Mouse (Mus musculus) forebrain, embryonic 12.5 days (tissue): ENCODE results near the gene Sox5. TPM values are rescaled to one million over a fixed set of nuclear protein-coding genes. Genes with fewer than 3 reads are reported as not detected.

Experiments
- ATAC-seq: fragments of 200-750 bp; cut with Nextera tagmentation; 2 replicates; pipeline ENCODE4 v1.8.0; 2017; ENCODE audit warnings: moderate TSS enrichment; ENCODE audit not compliant: low FRiP score
- H3K27ac ChIP-seq: fragments of 300-500 bp; sonication (generic); 2 replicates; pipeline ENCODE4 v1.5.1; 2016; ENCODE audit warnings: mild to moderate bottlenecking
- H3K27me3 ChIP-seq: fragments of 300-500 bp; sonication (generic); 2 replicates; pipeline ENCODE4 v1.6.1; 2016; ENCODE audit warnings: mild to moderate bottlenecking
- H3K36me3 ChIP-seq: fragments of 300-500 bp; sonication (generic); replicated peaks from 2 replicates; pipeline ENCODE4 v1.6.1; 2016; ENCODE audit warnings: mild to moderate bottlenecking
- H3K4me1 ChIP-seq: fragments of 300-500 bp; sonication (generic); 2 replicates; pipeline ENCODE4 v1.6.1; 2016
- H3K4me2 ChIP-seq: fragments of 300-500 bp; sonication (generic); 2 replicates; pipeline ENCODE4 v1.6.1; 2016; ENCODE audit warnings: mild to moderate bottlenecking, moderate library complexity
- H3K4me3 ChIP-seq: fragments of 300-500 bp; sonication (generic); replicated peaks from 2 replicates; pipeline ENCODE4 v1.5.1; 2016; ENCODE audit warnings: mild to moderate bottlenecking
- H3K9ac ChIP-seq: fragments of 300-500 bp; sonication (generic); 2 replicates; pipeline ENCODE4 v1.6.1; 2016; ENCODE audit warnings: mild to moderate bottlenecking
- H3K9me3 ChIP-seq: fragments of 300-500 bp; sonication (generic); 2 replicates; pipeline ENCODE4 v1.6.1; 2016
- WGBS: fragments of 180-500 bp; shearing (Covaris S2); methylation state at CpG from one replicate; pipeline ENCODE4 v1.1.7; 2016; 5-methylcytosine and 5-hydroxymethylcytosine counted together
- polyA plus RNA-seq: library from polyadenylated mRNA; unstranded; fragments of >200 nt; fragmentation: Nextera tagmentation; extraction: Ambion mirVana; gene quantifications from 2 replicates; pipeline ENCODE4 v1.2.1, GENCODE M21; 2016

Gene Sox5
- polyA plus RNA-seq, 1 experiment from 2014 or later = 89.0 TPM

GRCm38 (mm10) chr6:144759193-144759592 is 22.6 kb downstream of the Sox5 start:
- no peak overlapping the region for H3K4me2 ChIP-seq
- H3K27me3 ChIP-seq = no peaks in the 10 kb centered on the region
- no peaks in the 10 kb centered on the region for H3K9me3 ChIP-seq
- no peaks in the 10 kb centered on the region; the same call in 1 of the 2 replicates for H3K4me1 ChIP-seq
- no peak overlapping the region for H3K9ac ChIP-seq
- 63% methylated on average over 8 of the region's 8 CpGs for WGBS
- no peak overlapping the region for H3K27ac ChIP-seq
- H3K36me3 ChIP-seq = no peaks in the 10 kb centered on the region
- no peak for ATAC-seq
- H3K4me3 ChIP-seq = no peak overlapping the region

- no peak overlapping the region for H3K9ac ChIP-seq
- 58% methylated on average over 14 of the region's 14 CpGs for WGBS
- ATAC-seq = no peak
Observed at GRCm38 (mm10) chr6:144757414-144757813, 24.4 kb downstream of the Sox5 start.

GRCm38 (mm10) chr6:144756444-144756843 is 25.3 kb downstream of the Sox5 start:
- H3K4me2 ChIP-seq = no peak overlapping the region
- H3K9me3 ChIP-seq = no peaks in the 10 kb centered on the region
- ATAC-seq = no peak
- H3K27ac ChIP-seq = no peak overlapping the region
- no peaks in the 10 kb centered on the region for H3K36me3 ChIP-seq
- WGBS = 96% methylated on average over 14 of the region's 14 CpGs
- no peak overlapping the region for H3K9ac ChIP-seq
- no peaks in the 10 kb centered on the region for H3K27me3 ChIP-seq
- no peaks in the 10 kb centered on the region; the same call in 1 of the 2 replicates for H3K4me1 ChIP-seq
- no peak overlapping the region for H3K4me3 ChIP-seq

More at GRCm38 (mm10) chr6:144757414-144757813, 24.4 kb downstream of the Sox5 start:
- H3K27ac ChIP-seq = no peak overlapping the region
- no peaks in the 10 kb centered on the region for H3K9me3 ChIP-seq
- no peak overlapping the region for H3K4me3 ChIP-seq
- H3K4me1 ChIP-seq = no peaks in the 10 kb centered on the region; the same call in 1 of the 2 replicates
- no peaks in the 10 kb centered on the region for H3K27me3 ChIP-seq
- no peak overlapping the region for H3K4me2 ChIP-seq
- no peaks in the 10 kb centered on the region for H3K36me3 ChIP-seq

GRCm38 (mm10) chr6:144755304-144755703 is 26.5 kb downstream of the Sox5 start:
- no peak overlapping the region for H3K27ac ChIP-seq
- no peaks in the 10 kb centered on the region; the same call in 1 of the 2 replicates for H3K4me1 ChIP-seq
- no peak overlapping the region for H3K4me2 ChIP-seq
- no peak overlapping the region for H3K9ac ChIP-seq
- no peak overlapping the region for H3K4me3 ChIP-seq
- H3K27me3 ChIP-seq = no peaks in the 10 kb centered on the region
- ATAC-seq = no peak
- H3K36me3 ChIP-seq = no peaks in the 10 kb centered on the region
- WGBS = 89% methylated on average over 4 of the region's 4 CpGs
- no peaks in the 10 kb centered on the region for H3K9me3 ChIP-seq

GRCm38 (mm10) chr6:144754366-144754765 is 27.4 kb downstream of the Sox5 start:
- Histone ChIP-seq H3K4me1 (no peaks in the 10 kb centered on the region; the same call in 1 of the 2 replicates), H3K9me3 (no peaks in the 10 kb centered on the region), H3K4me2 (no peak overlapping the region), H3K4me3 (no peak overlapping the region), H3K27me3 (no peaks in the 10 kb centered on the region), H3K27ac (no peak overlapping the region), H3K36me3 (no peaks in the 10 kb centered on the region), H3K9ac (no peak overlapping the region)
- no peak for ATAC-seq

GRCm38 (mm10) chr6:144753963-144754296 is 27.8 kb downstream of the Sox5 start:
- H3K27me3 ChIP-seq = no peaks in the 10 kb centered on the region
- no peak overlapping the region for H3K4me3 ChIP-seq
- no peaks in the 10 kb centered on the region; the same call in 1 of the 2 replicates for H3K4me1 ChIP-seq
- no peak overlapping the region for H3K4me2 ChIP-seq
- H3K9me3 ChIP-seq = no peaks in the 10 kb centered on the region
- ATAC-seq = no peak
- H3K9ac ChIP-seq = no peak overlapping the region
- H3K36me3 ChIP-seq = no peaks in the 10 kb centered on the region
- WGBS = 32% methylated on average over 3 of the region's 3 CpGs
- no peak overlapping the region for H3K27ac ChIP-seq

GRCm38 (mm10) chr6:144753225-144753962 is 28.4 kb downstream of the Sox5 start:
- no peak overlapping the region for H3K4me3 ChIP-seq
- WGBS = 74% methylated on average over 13 of the region's 13 CpGs
- H3K4me2 ChIP-seq = no peak overlapping the region
- no peak overlapping the region for H3K9ac ChIP-seq
- no peaks in the 10 kb centered on the region for H3K27me3 ChIP-seq
- H3K27ac ChIP-seq = no peak overlapping the region
- H3K9me3 ChIP-seq = no peaks in the 10 kb centered on the region
- no peak for ATAC-seq
- no peaks in the 10 kb centered on the region; the same call in 1 of the 2 replicates for H3K4me1 ChIP-seq
- H3K36me3 ChIP-seq = no peaks in the 10 kb centered on the region

GRCm38 (mm10) chr6:144751581-144751980 is 30.2 kb downstream of the Sox5 start:
- Histone ChIP-seq H3K27me3 (no peaks in the 10 kb centered on the region), H3K36me3 (no peaks in the 10 kb centered on the region), H3K4me2 (no peak overlapping the region), H3K4me1 (no peaks in the 10 kb centered on the region; the same call in 1 of the 2 replicates), H3K4me3 (no peak overlapping the region), H3K9ac (no peak overlapping the region), H3K27ac (no peak overlapping the region), H3K9me3 (0 out of 2 replicates have a peak, but pooled peaks cover 5% of the 10 kb centered on the region)
- 77% methylated on average over 4 of the region's 4 CpGs for WGBS
- no peak for ATAC-seq

- ATAC-seq = no peak
- H3K4me3 ChIP-seq = no peak overlapping the region
- H3K4me1 ChIP-seq = no peaks in the 10 kb centered on the region
- H3K9ac ChIP-seq = no peak overlapping the region
- H3K27me3 ChIP-seq = no peaks in the 10 kb centered on the region
- no peaks in the 10 kb centered on the region for H3K36me3 ChIP-seq
- no peak overlapping the region for H3K4me2 ChIP-seq
- 0 out of 2 replicates have a peak, but pooled peaks cover 5% of the 10 kb centered on the region for H3K9me3 ChIP-seq
- H3K27ac ChIP-seq = no peak overlapping the region
- WGBS = 72% methylated on average over 7 of the region's 7 CpGs
Observed at GRCm38 (mm10) chr6:144750197-144750596, 31.6 kb downstream of the Sox5 start.

GRCm38 (mm10) chr6:144746436-144746835 is 35.3 kb downstream of the Sox5 start:
- H3K36me3 ChIP-seq = no peaks in the 10 kb centered on the region
- 93% methylated on average over 10 of the region's 10 CpGs for WGBS
- H3K27ac ChIP-seq = no peak overlapping the region
- no peak for ATAC-seq
- 0 out of 2 replicates have a peak, but pooled peaks cover 5% of the 10 kb centered on the region for H3K9me3 ChIP-seq
- peaks cover 5% of the 10 kb centered on the region; the same call in 1 of the 2 replicates for H3K4me1 ChIP-seq
- H3K4me3 ChIP-seq = no peak overlapping the region
- no peaks in the 10 kb centered on the region for H3K27me3 ChIP-seq
- no peak overlapping the region for H3K4me2 ChIP-seq
- no peak overlapping the region for H3K9ac ChIP-seq

GRCm38 (mm10) chr6:144742559-144742958 is 39.2 kb downstream of the Sox5 start:
- Histone ChIP-seq H3K4me1 (peaks cover 5% of the 10 kb centered on the region; the same call in 1 of the 2 replicates), H3K9me3 (0 out of 2 replicates have a peak, but pooled peaks cover 5% of the 10 kb centered on the region), H3K27ac (no peak overlapping the region), H3K36me3 (no peaks in the 10 kb centered on the region), H3K9ac (no peak overlapping the region), H3K4me2 (no peak overlapping the region), H3K27me3 (peaks cover 4% of the 10 kb centered on the region; the same call in 1 of the 2 replicates), H3K4me3 (no peak overlapping the region)
- 36% methylated on average over 3 of the region's 3 CpGs for WGBS
- ATAC-seq = no peak

GRCm38 (mm10) chr6:144741080-144741655 is 40.6 kb downstream of the Sox5 start:
- no peaks in the 10 kb centered on the region for H3K9me3 ChIP-seq
- no peak overlapping the region for H3K9ac ChIP-seq
- peaks cover 4% of the 10 kb centered on the region; the same call in 1 of the 2 replicates for H3K27me3 ChIP-seq
- no peak overlapping the region for H3K27ac ChIP-seq
- ATAC-seq = no peak
- no peak overlapping the region for H3K4me3 ChIP-seq
- peaks cover 5% of the 10 kb centered on the region; the same call in 1 of the 2 replicates for H3K4me1 ChIP-seq
- WGBS = 79% methylated on average over 3 of the region's 3 CpGs
- no peaks in the 10 kb centered on the region for H3K36me3 ChIP-seq
- no peak overlapping the region for H3K4me2 ChIP-seq
